Mouse (Mus musculus): ENCODE results near the gene Adcy1. TPM values are rescaled to one million over a fixed set of nuclear protein-coding genes. Genes with fewer than 3 reads are reported as not detected.

The Adcy1 gene
- polyA plus RNA-seq, 1 experiment from 2014 or later: 0.54 TPM

DNA sequence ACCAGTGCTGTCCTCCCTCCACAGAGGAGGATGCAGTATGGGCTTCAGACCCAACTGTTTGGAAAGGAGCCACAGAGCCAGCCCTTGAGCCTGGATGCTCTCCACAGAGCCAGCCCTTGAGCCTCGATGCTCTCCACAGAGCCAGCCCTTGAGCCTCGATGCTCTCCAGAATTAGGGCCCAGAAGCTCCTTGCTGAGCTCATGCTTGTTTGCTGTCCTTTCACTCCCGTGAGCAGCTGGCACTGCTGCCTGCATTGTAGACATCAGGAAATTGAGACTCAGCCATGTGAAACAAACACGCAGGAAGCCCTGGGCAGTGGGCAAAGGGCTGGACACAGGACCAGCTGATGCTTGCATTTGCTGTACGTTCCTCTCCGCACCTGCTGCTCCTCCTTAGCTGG, 38.4 kb downstream of the Adcy1 start:
- H3K9ac ChIP-seq (replicated peaks): no peak overlapping the region
- H3K27ac ChIP-seq (ENCODE audit: low read depth): no peak overlapping the region
- no peaks in the 10 kb centered on the region for H3K4me1 ChIP-seq (ENCODE audit: insufficient read depth)
- no peak overlapping the region for H3K4me3 ChIP-seq (ENCODE audit: low read depth, low read length)
- no peak for ATAC-seq
- H3K27me3 ChIP-seq (ENCODE audit: insufficient read depth, low read length): no peaks in the 10 kb centered on the region
- H3K9me3 ChIP-seq (ENCODE audit: low read length): no peaks in the 10 kb centered on the region
- DNase-seq: no peak
- H3K4me2 ChIP-seq (ENCODE audit: low read depth, low read length): no peak overlapping the region
- WGBS (ENCODE audit: insufficient replicate concordance): 65% methylated on average over 6 of the region's 6 CpGs
- no peaks in the 10 kb centered on the region for H3K36me3 ChIP-seq (replicated peaks; ENCODE audit: insufficient read depth, low read length)
- TF ChIP-seq EP300 (IDR thresholded peaks at IDR 0.05; ENCODE audit: low read depth): no peak
- TF ChIP-seq CTCF (IDR thresholded peaks at IDR 0.05; ENCODE audit: low read depth): no peak

GRCm38 (mm10) chr11:7102256-7103194, 39.2 kb downstream of the Adcy1 start:
- no peaks in the 10 kb centered on the region for H3K9me3 ChIP-seq (ENCODE audit: low read length)
- no peak for DNase-seq
- H3K4me1 ChIP-seq (ENCODE audit: insufficient read depth): no peaks in the 10 kb centered on the region
- no peaks in the 10 kb centered on the region for H3K36me3 ChIP-seq (replicated peaks; ENCODE audit: insufficient read depth, low read length)
- 59% methylated on average over 14 of the region's 14 CpGs for whole genome bisulfite sequencing (ENCODE audit: insufficient replicate concordance)
- no peak overlapping the region for H3K27ac ChIP-seq (ENCODE audit: low read depth)
- no peaks in the 10 kb centered on the region for H3K27me3 ChIP-seq (ENCODE audit: insufficient read depth, low read length)
- no peak overlapping the region for H3K4me3 ChIP-seq (ENCODE audit: low read depth, low read length)
- H3K9ac ChIP-seq (replicated peaks): no peak overlapping the region
- no peak for ATAC-seq
- TF ChIP-seq EP300 (IDR thresholded peaks at IDR 0.05; ENCODE audit: low read depth) (no peak), CTCF (IDR thresholded peaks at IDR 0.05; ENCODE audit: low read depth) (no peak)
- H3K4me2 ChIP-seq (ENCODE audit: low read depth, low read length): no peak overlapping the region

DNA sequence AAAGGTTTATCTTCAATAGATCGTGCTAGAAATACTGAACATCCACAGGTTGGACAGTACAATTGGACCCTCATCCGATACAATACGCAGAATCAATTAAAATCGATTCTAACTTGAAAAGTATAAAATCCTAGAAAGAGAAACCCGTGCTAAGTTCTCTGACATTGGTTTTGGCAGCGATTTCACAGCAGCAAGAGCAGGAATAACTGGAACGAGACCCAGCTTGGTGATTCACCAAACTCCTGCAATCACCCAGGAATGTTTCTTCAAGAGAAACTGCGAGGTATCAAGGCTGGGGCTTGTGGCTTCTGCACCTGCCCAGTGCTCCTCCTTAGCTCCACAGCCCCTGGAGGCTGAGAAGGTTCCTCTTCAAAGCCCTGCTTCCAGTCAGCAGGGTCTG, 42.0 kb downstream of the Adcy1 start:
- no peaks in the 10 kb centered on the region for H3K36me3 ChIP-seq (replicated peaks; ENCODE audit: insufficient read depth, low read length)
- H3K27me3 ChIP-seq (ENCODE audit: insufficient read depth, low read length): no peaks in the 10 kb centered on the region
- WGBS (ENCODE audit: insufficient replicate concordance): 80% methylated on average over 8 of the region's 8 CpGs
- TF ChIP-seq CTCF (IDR thresholded peaks at IDR 0.05; ENCODE audit: low read depth) (no peak), EP300 (IDR thresholded peaks at IDR 0.05; ENCODE audit: low read depth) (no peak)
- H3K27ac ChIP-seq (ENCODE audit: low read depth): no peak overlapping the region
- ATAC-seq (no peak), DNase-seq (no peak)
- H3K9me3 ChIP-seq (ENCODE audit: low read length): no peaks in the 10 kb centered on the region
- no peaks in the 10 kb centered on the region for H3K4me1 ChIP-seq (ENCODE audit: insufficient read depth)
- H3K9ac ChIP-seq (replicated peaks): no peak overlapping the region
- H3K4me2 ChIP-seq (ENCODE audit: low read depth, low read length): no peak overlapping the region
- no peak overlapping the region for H3K4me3 ChIP-seq (ENCODE audit: low read depth, low read length)

- H3K4me1 ChIP-seq (ENCODE audit: insufficient read depth): no peaks in the 10 kb centered on the region
- 79% methylated on average over 4 of the region's 4 CpGs for WGBS (ENCODE audit: insufficient replicate concordance)
Measured at GRCm38 (mm10) chr11:7109131-7109530, 45.8 kb downstream of the Adcy1 start.

GRCm38 (mm10) chr11:7113046-7113445, 49.8 kb downstream of the Adcy1 start:
- H3K4me2 ChIP-seq (ENCODE audit: low read depth, low read length): no peak overlapping the region
- H3K27me3 ChIP-seq (ENCODE audit: insufficient read depth, low read length): no peaks in the 10 kb centered on the region
- WGBS (ENCODE audit: insufficient replicate concordance): 61% methylated on average over 4 of the region's 4 CpGs
- no peak overlapping the region for H3K4me3 ChIP-seq (ENCODE audit: low read depth, low read length)
- H3K9me3 ChIP-seq (ENCODE audit: low read length): no peaks in the 10 kb centered on the region
- H3K36me3 ChIP-seq (replicated peaks; ENCODE audit: insufficient read depth, low read length): no peaks in the 10 kb centered on the region
- TF ChIP-seq CTCF (IDR thresholded peaks at IDR 0.05; ENCODE audit: low read depth) (no peak), EP300 (IDR thresholded peaks at IDR 0.05; ENCODE audit: low read depth) (no peak)
- no peak overlapping the region for H3K9ac ChIP-seq (replicated peaks)
- ATAC-seq (no peak), DNase-seq (no peak)
- H3K4me1 ChIP-seq (ENCODE audit: insufficient read depth): no peaks in the 10 kb centered on the region
- H3K27ac ChIP-seq (ENCODE audit: low read depth): no peak overlapping the region

More at GRCm38 (mm10) chr11:7109131-7109530, 45.8 kb downstream of the Adcy1 start:
- Histone ChIP-seq H3K9ac (replicated peaks) (no peak overlapping the region), H3K4me3 (ENCODE audit: low read depth, low read length) (no peak overlapping the region), H3K9me3 (ENCODE audit: low read length) (no peaks in the 10 kb centered on the region), H3K27me3 (ENCODE audit: insufficient read depth, low read length) (no peaks in the 10 kb centered on the region), H3K4me2 (ENCODE audit: low read depth, low read length) (no peak overlapping the region), H3K27ac (ENCODE audit: low read depth) (no peak overlapping the region), H3K36me3 (replicated peaks; ENCODE audit: insufficient read depth, low read length) (no peaks in the 10 kb centered on the region)
- no peak for DNase-seq
- TF ChIP-seq CTCF (IDR thresholded peaks at IDR 0.05; ENCODE audit: low read depth) (no peak), EP300 (IDR thresholded peaks at IDR 0.05; ENCODE audit: low read depth) (no peak)
- no peak for ATAC-seq

- Histone ChIP-seq H3K27ac (ENCODE audit: low read depth) (no peak overlapping the region), H3K36me3 (replicated peaks; ENCODE audit: insufficient read depth, low read length) (no peaks in the 10 kb centered on the region), H3K4me2 (ENCODE audit: low read depth, low read length) (no peak overlapping the region), H3K4me3 (ENCODE audit: low read depth, low read length) (no peak overlapping the region), H3K4me1 (ENCODE audit: insufficient read depth) (no peaks in the 10 kb centered on the region), H3K9ac (replicated peaks) (no peak overlapping the region), H3K9me3 (ENCODE audit: low read length) (no peaks in the 10 kb centered on the region), H3K27me3 (ENCODE audit: insufficient read depth, low read length) (no peaks in the 10 kb centered on the region)
- WGBS (ENCODE audit: insufficient replicate concordance): 45% methylated on average over 6 of the region's 6 CpGs
- no peak for DNase-seq
- TF ChIP-seq CTCF (IDR thresholded peaks at IDR 0.05; ENCODE audit: low read depth) (no peak), EP300 (IDR thresholded peaks at IDR 0.05; ENCODE audit: low read depth) (no peak)
- ATAC-seq: no peak
Measured at GRCm38 (mm10) chr11:7113687-7114086, 50.4 kb downstream of the Adcy1 start.
